Mouse (Mus musculus) MEL (cell line): ENCODE measurements around the gene Ovol3. TPM values are rescaled to one million over a fixed set of nuclear protein-coding genes. Genes with fewer than 3 reads are reported as not detected.

Source experiments
- DNase-seq: peaks from one replicate; pipeline ENCODE4 v3.0.0; 2011; ENCODE audit warnings: low read depth, low spot score
- H3K27ac ChIP-seq: 2 replicates; pipeline ENCODE4 v1.5.1; 2012; ENCODE audit warnings: low read depth, mild to moderate bottlenecking, control low read depth, low read length, moderate library complexity; ENCODE audit not compliant: control insufficient read depth
- H3K27me3 ChIP-seq, 2 experiments: fragments of 150-350 bp in 1 of 2; sonication (generic) in 1 of 2; 2 replicates each; pipeline ENCODE4 v1.6.1; 2012; ENCODE audit warnings: low read length in 2 of 2, mild to moderate bottlenecking in 2 of 2, improper control_type of control experiment in 1 of 2, moderate library complexity in 1 of 2; ENCODE audit not compliant: insufficient read depth in 2 of 2, control insufficient read depth in 1 of 2
- H3K36me3 ChIP-seq, 2 experiments: 2 replicates each; pipeline ENCODE4 v1.6.1; 2012 to 2014; ENCODE audit warnings: low read length in 2 of 2, improper control_type of control experiment in 1 of 2, inconsistent platforms in 1 of 2, mild to moderate bottlenecking in 1 of 2; ENCODE audit not compliant: insufficient read depth in 2 of 2, control insufficient read depth in 1 of 2
- H3K4me1 ChIP-seq, 2 experiments: fragments of 150-350 bp in 1 of 2; sonication (generic) in 1 of 2; 2 replicates each; pipeline ENCODE4 v1.6.1; 2012; ENCODE audit warnings: low read length in 2 of 2, improper control_type of control experiment in 1 of 2, mild to moderate bottlenecking in 1 of 2; ENCODE audit not compliant: insufficient read depth in 2 of 2, control insufficient read depth in 1 of 2
- H3K4me3 ChIP-seq, 2 experiments: fragments of 150-350 bp in 1 of 2; sonication (generic) in 1 of 2; 2 replicates each; pipeline ENCODE4 v1.5.1; 2012; ENCODE audit warnings: low read depth in 2 of 2, low read length in 2 of 2, mild to moderate bottlenecking in 2 of 2, moderate library complexity in 2 of 2, control low read depth in 1 of 2, improper control_type of control experiment in 1 of 2; ENCODE audit not compliant: control insufficient read depth in 1 of 2, insufficient read depth in 1 of 2
- H3K79me2 ChIP-seq: 2 replicates; pipeline ENCODE4 v1.6.1; 2012; ENCODE audit warnings: mild to moderate bottlenecking, low read length, moderate library complexity; ENCODE audit not compliant: control insufficient read depth, poor library complexity, insufficient read depth
- H3K9ac ChIP-seq: 2 replicates; pipeline ENCODE4 v1.6.1; 2012; ENCODE audit warnings: low read depth, mild to moderate bottlenecking, control low read depth, low read length, moderate library complexity; ENCODE audit not compliant: control insufficient read depth, poor library complexity, severe bottlenecking
- H3K9me3 ChIP-seq: fragments of 150-350 bp; sonication (generic); replicated peaks from 2 replicates; pipeline ENCODE4 v1.6.1; 2012; ENCODE audit warnings: mild to moderate bottlenecking, low read length, improper control_type of control experiment, moderate library complexity; ENCODE audit not compliant: insufficient read depth
- CHD2 ChIP-seq: IDR thresholded peaks from 2 replicates; pipeline ENCODE4 v1.6.1; 2011; ENCODE audit warnings: low read length, improper control_type of control experiment
- EP300 ChIP-seq, 2 experiments: IDR thresholded peaks; 2 replicates each; pipeline ENCODE4 v1.6.1; 2011; ENCODE audit warnings: improper control_type of control experiment in 2 of 2, low read length in 2 of 2, low read depth in 1 of 2, mild to moderate bottlenecking in 1 of 2
- GATA1 ChIP-seq: IDR thresholded peaks from 2 replicates; pipeline ENCODE4 v1.6.1; 2011; ENCODE audit warnings: low read depth, low read length, improper control_type of control experiment
- HCFC1 ChIP-seq: IDR thresholded peaks from 2 replicates; pipeline ENCODE4 v1.6.1; 2012; ENCODE audit warnings: low read depth, mild to moderate bottlenecking, inconsistent platforms, low read length, improper control_type of control experiment, moderate library complexity
- MEF2A ChIP-seq: IDR thresholded peaks from 2 replicates; pipeline ENCODE4 v1.6.1; 2014; ENCODE audit warnings: low read depth, mild to moderate bottlenecking, inconsistent platforms, low read length, improper control_type of control experiment; ENCODE audit not compliant: poor library complexity, insufficient replicate concordance, severe bottlenecking; ENCODE audit errors: extremely low read depth
- MYC ChIP-seq: IDR thresholded peaks from 2 replicates; pipeline ENCODE4 v1.6.1; 2011; ENCODE audit warnings: low read depth, mild to moderate bottlenecking, low read length, improper control_type of control experiment, moderate library complexity
- NELFE ChIP-seq: IDR thresholded peaks from 2 replicates; pipeline ENCODE4 v1.6.1; 2011; ENCODE audit warnings: low read depth, low read length, improper control_type of control experiment
- NRF1 ChIP-seq: IDR thresholded peaks from 2 replicates; pipeline ENCODE4 v1.6.1; 2014; ENCODE audit warnings: low read depth, mild to moderate bottlenecking, inconsistent platforms, low read length, improper control_type of control experiment, moderate library complexity; ENCODE audit not compliant: poor library complexity, insufficient read depth, severe bottlenecking
- POLR2A ChIP-seq, 2 experiments: IDR thresholded peaks; 2 replicates each; pipeline ENCODE4 v1.6.1; 2011 to 2012; ENCODE audit warnings: low read length in 2 of 2, mild to moderate bottlenecking in 2 of 2, control low read depth in 1 of 2, improper control_type of control experiment in 1 of 2, low read depth in 1 of 2, moderate library complexity in 1 of 2; ENCODE audit not compliant: control insufficient read depth in 1 of 2, insufficient read depth in 1 of 2, poor library complexity in 1 of 2
- POLR2AphosphoS2 ChIP-seq: IDR thresholded peaks from 2 replicates; pipeline ENCODE4 v1.6.1; 2011; ENCODE audit warnings: low read length, improper control_type of control experiment
- POLR2AphosphoS5 ChIP-seq: IDR thresholded peaks from 2 replicates; pipeline ENCODE4 v1.6.1; 2012; ENCODE audit warnings: low read depth, borderline replicate concordance, mild to moderate bottlenecking, inconsistent platforms, low read length, moderate library complexity, mixed read lengths
- RCOR1 ChIP-seq: IDR thresholded peaks from 2 replicates; pipeline ENCODE4 v1.6.1; 2012; ENCODE audit warnings: low read depth, mild to moderate bottlenecking, inconsistent platforms, low read length, improper control_type of control experiment
- SIN3A ChIP-seq: IDR thresholded peaks from 2 replicates; pipeline ENCODE4 v1.6.1; 2012; ENCODE audit warnings: low read length, improper control_type of control experiment, inconsistent platforms
- SMC3 ChIP-seq: IDR thresholded peaks from 2 replicates; pipeline ENCODE4 v1.6.1; 2011; ENCODE audit warnings: low read depth, low read length, improper control_type of control experiment
- TCF12 ChIP-seq: IDR thresholded peaks from 2 replicates; pipeline ENCODE4 v1.6.1; 2014; ENCODE audit warnings: low read depth, mild to moderate bottlenecking, inconsistent platforms, low read length, improper control_type of control experiment, moderate library complexity
- UBTF ChIP-seq: IDR thresholded peaks from 2 replicates; pipeline ENCODE4 v1.6.1; 2012; ENCODE audit warnings: low read depth, mild to moderate bottlenecking, inconsistent platforms, low read length, improper control_type of control experiment, moderate library complexity, borderline replicate concordance; ENCODE audit not compliant: insufficient read depth
- ZNF384 ChIP-seq: IDR thresholded peaks from 2 replicates; pipeline ENCODE4 v1.6.1; 2012; ENCODE audit warnings: low read depth, mild to moderate bottlenecking, inconsistent platforms, low read length, improper control_type of control experiment
- polyA plus RNA-seq, 2 experiments: library from polyadenylated mRNA; stranded (reverse) in 1 of 2; unstranded in 1 of 2; fragments of >175 nt in 1 of 2; fragments of >200 nt in 1 of 2; gene quantifications; 2 replicates each; pipeline versions ENCODE4 v1.2.1 to v1.2.4; 2012; ENCODE audit warnings: low replicate concordance in 2 of 2, low read depth in 1 of 2; ENCODE audit not compliant: insufficient read length in 2 of 2, insufficient read depth in 1 of 2, missing spikeins in 1 of 2
- total RNA-seq: library from RNA; depleted of rRNA; stranded (reverse); fragments of 300-350 nt; gene quantifications from 2 replicates; pipeline ENCODE4 v1.2.3, GENCODE M21; 2012

Ovol3 gene
- total and polyA plus RNA-seq, 3 experiments = 0.17 TPM; not detected in 2

GRCm38 (mm10) chr7:30195461-30195860 lies 40.1 kb downstream of the Ovol3 start:
- no peak overlapping the region; the same call in 1 of the 2 replicates for H3K9ac ChIP-seq

DNA sequence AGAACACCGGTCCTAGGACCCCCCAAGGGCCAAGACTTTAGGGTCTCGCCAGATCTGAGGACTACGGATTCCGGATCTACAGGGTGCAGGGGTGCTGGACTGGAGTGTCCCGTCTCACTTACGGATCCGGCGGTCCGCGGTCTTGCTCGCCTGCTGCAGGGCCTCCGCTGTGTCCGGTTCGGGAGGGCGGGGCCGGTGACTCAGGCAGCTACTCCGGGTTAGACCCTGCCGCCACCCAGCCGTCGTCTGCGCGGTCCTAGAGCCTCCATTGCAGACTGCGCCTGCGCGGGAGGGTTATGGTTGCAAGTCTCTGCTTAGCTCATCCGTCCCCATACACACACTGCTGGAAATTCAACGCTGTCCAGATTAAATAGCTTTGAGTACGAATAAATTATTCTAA lies 40.6 kb downstream of the Ovol3 start:
- Histone ChIP-seq H3K27ac (peak overlapping the region; percentile 76), H3K79me2 (peaks cover 9% of the 10 kb centered on the region), H3K4me3 (peak overlapping the region; percentile 57 to 66), H3K27me3 (no peaks in the 10 kb centered on the region)
- DNase-seq = peak; percentile 96
- TF ChIP-seq TCF12 (peak; percentile 25; the same call in 1 of the 2 replicates), NELFE (peak; percentile 58; the same call in 1 of the 2 replicates), ZNF384 (peak; percentile 77), MYC (no peak), POLR2AphosphoS2 (no peak), POLR2A (IDR thresholded peaks at IDR 0.05; ENCODE audit: control insufficient read depth in 1 of 2, insufficient read depth in 1 of 2, low read depth in 1 of 2, low read length in 2 of 2, poor library complexity in 1 of 2) (peak; percentile 67 to 70; a peak in 3 of 4 replicates), NRF1 (peak; percentile 86), EP300 (IDR thresholded peaks at IDR 0.05; ENCODE audit: low read depth in 1 of 2, low read length in 2 of 2) (no peak), GATA1 (no peak), SMC3 (no peak), CHD2 (no peak), MEF2A (no peak), POLR2AphosphoS5 (no peak), RCOR1 (no peak), SIN3A (peak; percentile 48; the same call in 1 of the 2 replicates), HCFC1 (peak; percentile 72)
- TF ChIP-seq, all 39 proteins: peak for 7
- Histone ChIP-seq H3K36me3 (peaks cover 0 to 14% of the 10 kb centered on the region in 2 experiments; a peak in 2 of 4 replicates), H3K9me3 (no peaks in the 10 kb centered on the region), H3K4me1 (peaks cover 0 to 17% of the 10 kb centered on the region in 2 experiments; a peak in 3 of 4 replicates), H3K9ac (peak overlapping the region; percentile 68)

More at GRCm38 (mm10) chr7:30195461-30195860, 40.1 kb downstream of the Ovol3 start:
- H3K36me3 ChIP-seq = peaks cover 0 to 14% of the 10 kb centered on the region in 2 experiments; a peak in 2 of 4 replicates
- H3K27me3 ChIP-seq = no peaks in the 10 kb centered on the region
- no peak overlapping the region for H3K4me3 ChIP-seq
- no peak for DNase-seq
- no peak for TF ChIP-seq UBTF
- no peak for TF ChIP-seq POLR2AphosphoS2
- peaks cover 0 to 17% of the 10 kb centered on the region in 2 experiments; a peak in 3 of 4 replicates for H3K4me1 ChIP-seq
- peaks cover 9% of the 10 kb centered on the region for H3K79me2 ChIP-seq
- no peak overlapping the region for H3K27ac ChIP-seq
- H3K9me3 ChIP-seq = no peaks in the 10 kb centered on the region
